Mouse (Mus musculus): Measurements from ENCODE around the gene Slc25a45.

- TF ChIP-seq CTCF (IDR thresholded peaks at IDR 0.05; ENCODE audit: extremely low read depth, insufficient read length, insufficient replicate concordance, low read depth, low read length) (no peak), POLR2A (IDR thresholded peaks at IDR 0.05; ENCODE audit: low read depth, low read length) (no peak)
These were observed 34.0 kb downstream of the Slc25a45 start for GRCm38 (mm10) chr19:5911430-5912102.
